Mouse (Mus musculus): ENCODE measurements around the gene Inpp5b. TPM values are rescaled to one million over a fixed set of nuclear protein-coding genes. Genes with fewer than 3 reads are reported as not detected.
"Not testable (repeated sequence)": the region's sequence is repeated elsewhere in the genome, so short reads cannot be mapped to it uniquely, and the experiment has no call there.

Inpp5b gene
- polyA plus RNA-seq (2012; rRNA removed), result 32.8 and 41.7 TPM in 2 replicates

GRCm38 (mm10) chr4:124741376-124742343 lies at the start of gene Inpp5b:
TSS of gene Inpp5b (plus strand) at chr4:124741850.
- 7% methylated on average over 25 of the region's 25 CpGs for WGBS
- DNase-seq (ENCODE audit: low read depth, low spot score), result no peak

GRCm38 (mm10) chr4:124692416-124692861 lies 49.2 kb upstream of the Inpp5b start:
- WGBS, result 18% methylated on average over 3 of the region's 3 CpGs
- no peak for DNase-seq (ENCODE audit: low read depth, low spot score)

- under 1% methylated on average over 43 of the region's 43 CpGs for WGBS
- peak; percentile 91 for DNase-seq (ENCODE audit: low read depth, low spot score)
Measured at GRCm38 (mm10) chr4:124693135-124693894, 48.3 kb upstream of the Inpp5b start, which contains the start of gene Utp11. TSS of gene Utp11 (minus strand) at chr4:124693600.

- no peak for DNase-seq (ENCODE audit: low read depth, low spot score)
- 87% methylated on average over 2 of the region's 2 CpGs for WGBS
Measured at GRCm38 (mm10) chr4:124694572-124694971, 47.1 kb upstream of the Inpp5b start.

DNA sequence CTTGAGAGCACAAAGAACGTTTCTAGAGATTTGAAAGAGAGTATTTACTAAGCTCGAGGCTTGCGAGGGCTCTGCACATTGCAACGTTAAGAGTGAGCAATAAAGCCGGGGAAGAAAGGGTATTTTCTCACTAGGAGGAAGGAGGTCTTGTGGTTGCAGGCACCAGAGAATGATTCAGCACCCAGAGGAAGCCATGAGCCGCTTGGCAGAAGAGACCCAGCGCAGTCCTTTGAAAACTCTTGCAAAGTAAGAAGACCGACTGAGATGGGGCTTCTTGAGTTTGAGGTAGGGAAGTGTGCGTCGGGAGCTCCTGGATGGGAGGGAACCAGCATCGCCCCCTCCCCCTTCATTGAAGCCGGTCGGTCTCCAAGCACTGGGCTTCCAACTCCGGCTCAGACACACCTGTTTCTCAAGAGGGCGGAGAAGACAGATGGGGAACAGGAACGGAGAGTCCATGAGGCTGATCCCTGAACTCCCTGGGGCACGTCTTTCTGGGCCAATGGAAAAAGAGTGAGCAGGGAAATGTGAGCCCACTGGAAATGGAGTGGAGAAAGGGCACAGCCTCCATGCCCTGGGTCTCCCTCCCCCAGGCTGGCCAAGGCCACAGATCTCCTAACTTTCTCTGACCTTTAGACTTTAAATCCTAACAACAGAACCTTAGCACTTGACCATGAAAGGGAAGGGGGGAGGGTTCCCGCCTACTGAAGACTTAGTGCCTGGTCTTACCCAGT lies 45.7 kb upstream of the Inpp5b start:
- 15% methylated on average over 18 of the region's 18 CpGs for WGBS

GRCm38 (mm10) chr4:124699791-124700190 lies 41.9 kb upstream of the Inpp5b start:
- 39% methylated on average over 6 of the region's 6 CpGs for WGBS
- no peak for DNase-seq (ENCODE audit: low read depth, low spot score)

More for the DNA sequence above, 45.7 kb upstream of the Inpp5b start:
- DNase-seq (ENCODE audit: low read depth, low spot score), result no peak

- no peak for DNase-seq (ENCODE audit: low read depth, low spot score)
- 1% methylated on average over 48 of the region's 59 CpGs for WGBS
Measured at GRCm38 (mm10) chr4:124700248-124700971, 41.2 kb upstream of the Inpp5b start, which contains the start of gene Fhl3. TSS of gene Fhl3 (plus strand) at chr4:124700701.

- DNase-seq (ENCODE audit: low read depth, low spot score), result no peak
- WGBS, result 20% methylated on average over 22 of the region's 22 CpGs
Measured at GRCm38 (mm10) chr4:124701052-124701845, 40.4 kb upstream of the Inpp5b start.

DNA sequence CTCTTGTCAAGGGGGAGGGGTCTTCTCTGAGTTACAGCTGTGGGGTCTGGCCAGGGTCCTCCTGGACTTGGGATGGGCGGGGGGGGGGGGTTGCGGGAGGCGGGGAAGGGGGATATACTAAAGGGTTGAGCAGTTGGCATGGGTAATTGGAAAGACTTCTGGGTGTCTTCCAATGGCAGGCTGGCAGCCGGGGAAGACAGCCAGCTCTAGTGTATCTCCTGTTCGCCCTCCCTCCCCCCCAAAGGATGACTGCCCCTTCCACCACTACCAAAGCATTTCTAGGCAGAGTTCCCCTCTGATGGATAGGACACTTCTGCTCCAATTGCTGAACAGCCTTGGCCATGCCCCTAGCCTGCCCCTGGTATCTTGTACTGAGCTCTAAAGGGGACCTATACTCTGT lies 39.7 kb upstream of the Inpp5b start:
- WGBS, result 64% methylated on average over 5 of the region's 5 CpGs
- DNase-seq (ENCODE audit: low read depth, low spot score), result no peak

DNA sequence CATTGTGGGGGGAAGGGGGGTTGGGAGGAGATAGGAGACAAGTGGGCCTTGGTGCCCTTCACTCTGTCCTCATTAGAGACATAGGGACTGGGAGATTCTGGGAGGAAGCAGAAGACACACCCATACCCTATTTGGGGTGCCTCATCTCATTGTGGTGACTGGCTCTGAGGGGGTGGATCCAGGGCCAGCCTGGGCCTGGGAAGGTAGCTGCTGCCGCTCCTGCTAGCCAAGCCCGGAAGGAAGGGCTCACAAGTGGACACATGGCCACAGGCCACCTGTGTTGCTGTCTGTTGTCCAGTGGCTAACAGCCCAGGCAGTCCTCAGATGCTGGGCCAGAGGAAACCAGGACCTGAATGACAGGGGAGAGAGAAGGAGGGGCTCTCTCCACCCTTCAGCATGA lies 38.2 kb upstream of the Inpp5b start:
- no peak for DNase-seq (ENCODE audit: low read depth, low spot score)
- WGBS, result 46% methylated on average over 2 of the region's 2 CpGs

- DNase-seq (ENCODE audit: low read depth, low spot score), result no peak
Measured at GRCm38 (mm10) chr4:124703881-124704796, 37.5 kb upstream of the Inpp5b start.

GRCm38 (mm10) chr4:124704797-124705474 lies 36.7 kb upstream of the Inpp5b start:
- WGBS, result 50% methylated on average over 11 of the region's 11 CpGs
- DNase-seq (ENCODE audit: low read depth, low spot score), result no peak

More at GRCm38 (mm10) chr4:124703881-124704796, 37.5 kb upstream of the Inpp5b start:
- WGBS, result 45% methylated on average over 6 of the region's 6 CpGs

GRCm38 (mm10) chr4:124705661-124706269 lies 35.9 kb upstream of the Inpp5b start:
- WGBS, result 89% methylated on average over 23 of the region's 23 CpGs
- DNase-seq (ENCODE audit: low read depth, low spot score), result no peak

- 91% methylated on average over 25 of the region's 25 CpGs for WGBS
- not testable (repeated sequence) for DNase-seq (ENCODE audit: low read depth, low spot score)
Measured at GRCm38 (mm10) chr4:124707381-124708199, 34.1 kb upstream of the Inpp5b start.

DNA sequence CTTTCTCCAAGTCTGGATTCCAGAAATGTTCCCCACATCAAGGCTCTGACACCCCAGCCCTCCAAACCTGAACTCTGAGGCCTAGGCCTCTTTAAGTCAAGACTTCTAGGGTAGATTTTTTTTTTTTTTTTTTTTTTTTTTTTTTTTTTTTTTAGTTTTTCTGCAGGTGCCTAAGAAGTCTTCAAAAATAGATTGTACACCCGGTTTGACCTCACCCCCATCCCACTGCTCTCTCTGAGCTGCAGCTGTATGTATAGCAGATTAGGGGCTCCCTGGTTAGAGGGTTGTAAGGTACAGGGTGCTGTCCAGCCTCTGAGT lies 33.5 kb upstream of the Inpp5b start:
- WGBS, result 20% methylated on average over 1 of the region's 1 CpGs

More for the DNA sequence above, 33.5 kb upstream of the Inpp5b start:
- DNase-seq (ENCODE audit: low read depth, low spot score), result not testable (repeated sequence)

All from large intestine, adult 2 months (tissue).